Mouse (Mus musculus): ENCODE results near the gene Cd96.
"Not testable (repeated sequence)": the region's sequence is repeated elsewhere in the genome, so short reads cannot be mapped to it uniquely, and the experiment has no call there.

Gene Cd96

DNA sequence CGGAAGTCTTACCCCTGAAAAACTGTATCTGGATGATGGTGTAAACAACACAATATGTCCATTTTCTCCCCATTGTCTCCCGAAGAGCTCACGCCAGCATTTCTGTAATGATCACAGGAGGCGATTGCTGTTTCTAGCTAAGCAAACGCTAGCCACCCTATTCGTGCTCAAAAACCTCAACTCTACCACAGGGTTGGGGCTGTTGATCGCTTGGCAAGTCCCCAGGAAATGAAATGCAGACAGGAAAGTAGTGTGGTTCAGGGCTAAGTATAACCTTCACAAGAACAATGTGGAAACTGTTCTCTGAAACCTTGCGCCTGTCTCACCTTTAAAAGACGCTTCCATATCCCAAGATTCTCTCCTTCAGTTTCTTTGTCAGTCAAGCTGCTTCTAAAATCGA, at the start of gene Cd96:
Cd96 (minus strand) TSS at position 232 of the 400 bp plus-strand sequence.
- DNase-seq (ENCODE audit: low spot score in 2 of 2): peak in 1 of 2 experiments; percentile 26

DNA sequence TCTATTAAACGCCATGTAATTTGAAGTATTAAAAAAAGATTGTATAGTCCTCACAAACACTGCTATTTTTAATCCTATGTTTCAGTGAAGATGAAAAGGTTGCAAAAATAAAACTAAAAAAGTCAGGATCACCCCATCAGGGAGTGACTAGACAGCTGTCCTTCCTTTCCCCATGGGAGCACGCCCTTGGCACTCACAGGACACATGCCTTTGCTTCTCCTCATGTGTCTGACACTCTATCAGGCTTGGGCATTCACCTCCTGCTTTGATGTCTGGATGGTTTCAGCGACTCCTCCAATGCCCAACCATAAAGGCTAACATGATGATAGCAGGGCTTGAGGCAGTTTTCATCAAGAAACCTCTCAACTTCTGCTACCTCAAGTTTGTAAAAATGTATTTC, 46.9 kb upstream of the Cd96 start:
- no peak for DNase-seq (ENCODE audit: low spot score in 2 of 2)

DNA sequence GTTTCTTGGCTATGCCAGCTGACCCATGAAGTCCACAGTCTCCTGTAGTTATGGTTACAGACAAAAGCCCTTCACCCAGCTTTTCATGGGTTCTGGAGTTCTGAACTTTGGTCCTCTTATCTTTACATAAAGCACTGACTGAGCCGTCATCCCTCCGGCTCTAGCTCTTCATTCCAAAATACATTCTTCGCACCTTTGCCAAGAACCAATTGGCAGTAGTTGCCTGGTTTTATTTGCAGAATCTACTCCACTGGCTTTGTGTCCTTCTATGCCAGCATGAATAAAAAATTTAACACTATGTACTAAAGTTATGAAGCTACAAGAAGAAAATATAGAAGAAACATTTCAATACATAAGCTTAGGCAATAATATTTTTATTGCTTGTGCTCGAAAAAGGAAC, 45.3 kb upstream of the Cd96 start:
- no peak for DNase-seq (ENCODE audit: low spot score in 2 of 2)

GRCm38 (mm10) chr16:46154832-46155231, 34.8 kb upstream of the Cd96 start, which contains the start of gene Gm4737:
Gene Gm4737 (minus strand): TSS chr16:46155077.
- DNase-seq (ENCODE audit: low spot score in 2 of 2): not testable (repeated sequence)

DNA sequence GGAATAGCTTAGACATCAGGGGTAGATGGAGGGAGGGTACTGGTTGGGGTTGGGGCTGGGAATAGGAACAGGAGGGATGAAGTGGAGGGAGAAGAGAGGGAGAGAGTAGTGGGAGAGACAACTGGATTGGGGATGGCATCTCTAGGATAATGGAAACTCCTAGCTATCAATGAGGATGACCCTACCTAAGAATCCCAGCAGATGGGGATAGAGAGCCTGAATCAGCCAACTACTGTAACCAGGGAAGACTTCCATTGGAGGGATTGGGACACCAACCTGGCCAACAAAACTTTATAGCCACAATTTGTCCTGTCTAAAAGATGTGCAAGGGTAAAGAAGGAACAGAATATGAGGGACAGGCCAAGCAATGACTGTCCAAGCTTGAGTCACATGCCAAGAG, 31.1 kb upstream of the Cd96 start:
- DNase-seq (ENCODE audit: low spot score in 2 of 2): no peak

GRCm38 (mm10) chr16:46148661-46149341, 28.8 kb upstream of the Cd96 start:
- DNase-seq (ENCODE audit: low spot score in 2 of 2): no peak

DNA sequence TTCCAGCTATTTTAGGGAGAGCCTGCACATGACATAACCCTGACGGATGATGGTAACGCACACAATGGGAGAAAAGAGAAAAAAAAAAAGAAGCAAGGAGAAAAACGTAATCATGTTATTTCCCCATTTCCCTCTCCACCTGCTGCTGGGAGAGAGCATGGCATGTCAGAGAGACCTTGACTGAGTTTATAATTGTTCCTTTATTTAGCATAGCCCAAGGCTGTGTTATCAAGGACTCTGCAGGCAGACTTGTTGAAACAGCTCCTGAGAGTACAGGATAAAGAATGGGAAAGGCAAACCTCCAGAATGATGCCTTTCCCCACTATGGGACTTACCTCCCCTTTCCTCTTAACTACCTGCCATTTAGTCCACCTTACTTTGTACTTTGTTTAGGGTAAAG, 26.9 kb upstream of the Cd96 start:
- DNase-seq (ENCODE audit: low spot score in 2 of 2): no peak

GRCm38 (mm10) chr16:46122238-46122637, 2.2 kb upstream of the Cd96 start:
- DNase-seq (ENCODE audit: low spot score in 2 of 2): no peak

DNA sequence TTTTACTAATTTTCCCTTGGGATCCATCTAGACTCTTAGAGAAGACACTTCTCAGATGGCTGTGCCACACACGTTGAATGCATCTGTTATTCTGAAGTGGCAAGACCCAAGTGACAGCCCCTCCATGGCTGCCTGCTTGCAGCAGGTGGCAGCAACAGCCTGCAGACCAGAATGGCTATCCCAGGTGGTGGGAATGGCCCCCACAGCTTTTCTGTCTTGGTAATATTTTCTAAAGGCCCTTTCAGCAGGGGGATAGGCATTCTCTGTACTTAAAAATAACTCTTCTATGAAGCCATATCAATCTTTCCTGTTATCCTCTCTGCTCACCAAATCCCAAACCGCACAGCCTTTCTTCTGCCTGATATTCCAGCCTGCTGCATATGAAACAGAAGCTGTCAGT, 1.4 kb upstream of the Cd96 start:
- DNase-seq (ENCODE audit: low spot score in 2 of 2): peak in 1 of 2 experiments; percentile 29

DNA sequence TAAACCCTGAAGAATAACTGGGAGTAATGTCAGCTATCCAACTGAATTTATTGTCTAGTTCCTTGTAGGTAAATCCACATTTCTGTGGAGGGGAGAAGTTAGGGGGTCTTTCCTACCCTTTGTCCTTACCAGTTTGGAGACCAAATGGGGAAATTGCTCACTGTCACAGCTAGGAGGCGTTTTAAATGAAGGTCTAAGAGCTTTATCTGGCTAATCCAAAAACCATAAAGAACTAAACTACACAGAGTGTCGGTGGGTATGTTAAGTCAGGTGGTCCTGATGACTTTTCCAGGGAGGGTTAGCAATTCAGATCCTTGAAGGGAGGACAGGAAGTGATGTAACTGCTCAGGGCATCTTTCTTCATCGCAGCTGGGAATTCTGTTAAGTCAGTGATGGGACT, 556 bp upstream of the Cd96 start:
- DNase-seq (ENCODE audit: low spot score in 2 of 2): no peak

- DNase-seq (ENCODE audit: low spot score in 2 of 2): no peak
Measured at GRCm38 (mm10) chr16:46117645-46118044, 2.4 kb downstream of the Cd96 start.

DNA sequence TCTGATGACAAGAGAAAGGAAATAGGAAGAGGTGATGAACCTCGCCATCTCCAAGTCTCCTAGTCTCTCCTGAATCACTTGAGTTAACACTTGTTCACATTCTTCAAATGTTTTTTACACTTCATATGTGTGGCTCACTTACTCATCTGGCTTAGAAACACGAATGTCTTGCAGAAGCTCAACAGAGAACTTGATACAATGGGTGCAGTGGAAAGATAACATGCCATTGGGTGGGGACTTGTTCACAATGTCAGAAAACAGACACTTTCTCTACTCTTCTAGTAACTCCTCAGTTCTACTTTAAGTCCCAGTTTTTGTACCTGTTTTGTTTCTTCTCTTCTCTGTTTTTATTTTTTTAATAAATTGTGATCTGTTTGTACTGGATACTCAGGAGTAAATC, 5.3 kb downstream of the Cd96 start:
- DNase-seq (ENCODE audit: low spot score in 2 of 2): no peak

- DNase-seq (ENCODE audit: low spot score in 2 of 2): no peak
Measured at GRCm38 (mm10) chr16:46109536-46109935, 10.5 kb downstream of the Cd96 start.

- no peak for DNase-seq (ENCODE audit: low spot score in 2 of 2)
Measured at GRCm38 (mm10) chr16:46107431-46107830, 12.6 kb downstream of the Cd96 start.

GRCm38 (mm10) chr16:46104491-46104890, 15.6 kb downstream of the Cd96 start:
- no peak for DNase-seq (ENCODE audit: low spot score in 2 of 2)

DNA sequence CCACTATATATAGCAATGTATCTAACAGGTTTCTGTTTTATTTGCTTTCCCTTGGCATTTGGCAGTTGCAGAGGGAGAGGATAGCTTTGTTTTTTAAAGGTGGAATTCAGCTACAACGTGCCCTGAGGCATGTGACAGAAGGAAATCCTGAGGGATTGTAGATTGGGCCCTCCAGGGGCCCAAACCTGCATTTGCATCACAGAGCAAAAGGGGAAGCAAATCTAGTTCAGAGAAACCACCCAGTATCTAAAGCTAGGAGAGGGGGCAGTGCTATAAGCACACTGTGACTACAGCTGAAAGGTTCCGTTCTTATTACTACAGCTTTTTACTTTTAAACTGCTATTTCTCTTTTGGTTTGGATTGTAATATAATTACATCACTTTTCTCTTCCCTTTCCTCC, 18.3 kb downstream of the Cd96 start:
- no peak for DNase-seq (ENCODE audit: low spot score in 2 of 2)

GRCm38 (mm10) chr16:46100286-46100685, 19.8 kb downstream of the Cd96 start:
- DNase-seq (ENCODE audit: low spot score in 2 of 2): peak in 1 of 2 experiments; percentile 39

GRCm38 (mm10) chr16:46097421-46097820, 22.6 kb downstream of the Cd96 start:
- DNase-seq (ENCODE audit: low spot score in 2 of 2): no peak

GRCm38 (mm10) chr16:46094478-46094877, 25.6 kb downstream of the Cd96 start:
- DNase-seq (ENCODE audit: low spot score in 2 of 2): no peak

- DNase-seq (ENCODE audit: low spot score in 2 of 2): no peak
Measured at GRCm38 (mm10) chr16:46092935-46093334, 27.1 kb downstream of the Cd96 start.

DNA sequence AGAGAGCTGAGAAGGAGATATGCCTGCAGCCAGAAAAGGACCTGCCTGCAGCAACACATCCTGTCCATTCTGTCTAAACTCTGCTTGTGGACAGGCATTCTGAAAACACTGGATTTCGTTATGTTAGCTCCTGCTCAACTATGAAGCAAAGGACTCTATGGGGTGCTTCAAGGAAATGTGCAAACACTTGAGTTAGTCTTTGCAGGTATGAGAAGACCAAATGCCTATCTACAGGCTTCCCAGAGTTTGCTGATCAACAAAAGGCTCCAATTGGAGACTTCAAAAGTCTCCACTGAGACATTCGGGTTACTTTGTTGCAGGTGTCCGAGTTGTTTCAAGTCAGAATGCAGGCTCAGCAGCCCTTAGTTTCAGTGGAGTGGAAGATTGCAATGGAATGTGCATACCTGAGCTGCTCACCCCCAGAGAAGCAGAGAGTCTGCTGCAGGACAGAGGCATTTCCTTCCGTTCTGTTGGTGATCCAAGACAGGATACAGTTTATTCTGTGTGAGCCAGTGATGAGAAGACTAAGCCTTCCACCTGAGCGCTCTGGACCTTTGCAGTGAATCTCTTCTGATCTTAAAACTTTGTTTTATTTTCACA, 33.1 kb downstream of the Cd96 start:
- no peak for DNase-seq (ENCODE audit: low spot score in 2 of 2)

DNA sequence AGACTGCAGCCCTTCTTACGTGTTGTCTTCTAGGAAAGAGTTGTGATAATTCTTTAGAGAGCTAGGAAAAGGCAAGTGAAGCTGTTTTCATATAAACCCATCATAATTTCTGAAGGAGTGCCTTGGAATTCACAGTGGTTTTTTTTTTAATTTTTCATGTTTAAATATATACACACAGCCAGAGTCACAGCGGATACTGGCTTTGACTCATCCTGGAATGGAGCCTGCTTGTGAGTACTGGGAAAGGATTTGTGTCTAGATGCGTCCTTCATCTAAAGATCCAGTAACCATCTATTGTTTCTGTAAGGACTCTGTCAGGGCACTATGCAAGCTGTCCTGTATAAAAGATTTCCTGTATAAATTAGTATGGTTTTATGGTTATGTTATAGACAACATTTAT, 52.1 kb downstream of the Cd96 start:
- DNase-seq (ENCODE audit: low spot score in 2 of 2): no peak

DNA sequence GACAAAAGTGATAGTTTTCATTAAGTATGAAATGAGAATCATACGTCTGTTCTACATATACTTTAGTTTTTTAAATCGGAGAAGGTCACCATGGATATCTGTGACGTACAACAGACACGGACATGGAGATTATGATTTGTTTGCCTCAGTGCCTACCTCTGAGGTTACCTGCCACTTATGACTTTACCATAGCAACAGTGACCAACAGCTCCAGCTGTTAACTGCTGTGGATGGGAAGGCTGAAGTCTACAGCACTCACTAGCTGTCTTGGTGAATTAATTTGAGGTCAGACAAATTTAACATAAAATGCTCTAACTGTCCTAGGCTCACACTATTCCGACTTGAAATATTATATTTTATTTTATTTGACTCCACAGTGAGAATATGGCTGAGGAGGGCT, 56.8 kb downstream of the Cd96 start:
- no peak for DNase-seq (ENCODE audit: low spot score in 2 of 2)

- DNase-seq (ENCODE audit: low spot score in 2 of 2): no peak
Measured at GRCm38 (mm10) chr16:46046906-46047305, 73.1 kb downstream of the Cd96 start.

Data from spleen, postnatal 10 days (tissue).